In genomic region chr13:68597667-68598066, GRCm38 (mm10) we compare ENCODE assay signal across 9 mouse cellular contexts. TPM values are rescaled to one million over a fixed set of nuclear protein-coding genes. Genes with fewer than 3 reads are reported as not detected.
A peak's percentile ranks its signal among the peaks of the same experiment; 100 is the strongest.
DNase-seq lines count a peak whose midpoint lies in the region; ATAC-seq and TF ChIP-seq lines count a peak whose summit lies in the region.
"Had no signal": no experiment of that assay in that cellular context is flagged by ENCODE, and none has a peak within 500 bp of the region (broad histone marks: within the 10 kb centered on the region; RNA-seq: fewer than 3 reads in every experiment).

No protein-coding gene starts in this region.

- no peak overlapping the region for H3K27ac ChIP-seq in testis, adult 2 months (ENCODE audit: control insufficient read depth, insufficient read depth, low read depth, low read length)
- H3K27ac ChIP-seq in hindbrain, embryonic 14.5 days, result no peak overlapping the region
- no peak overlapping the region for H3K27ac ChIP-seq in liver, embryonic 16.5 days (ENCODE audit: low read length)

- H3K9me3 ChIP-seq in hindbrain, embryonic 14.5 days (ENCODE audit: control insufficient read depth, low read length), result no peaks in the 10 kb centered on the region
- no peaks in the 10 kb centered on the region for H3K9me3 ChIP-seq in liver, embryonic 16.5 days (replicated peaks; ENCODE audit: control insufficient read depth, low read length)

- TF ChIP-seq POLR2A in testis, adult 2 months (IDR thresholded peaks at IDR 0.05; ENCODE audit: control insufficient read depth, low read depth, low read length), result no peak

- peak; percentile 22; the same call in 1 of the 2 replicates for ATAC-seq in hindbrain, embryonic 14.5 days (ENCODE audit: low FRiP score)
- ATAC-seq in liver, embryonic 16.5 days (ENCODE audit: low read depth), result peak; percentile 86
- no peak for ATAC-seq in granulocyte monocyte progenitor cell, adult 5-6 weeks (replicated peaks; ENCODE audit: poor library complexity, severe bottlenecking)
- no peak for ATAC-seq in monocyte, adult 5-6 weeks (replicated peaks; ENCODE audit: insufficient number of reproducible peaks, low FRiP score, low TSS enrichment, poor library complexity, severe bottlenecking)
- no peak for ATAC-seq in activated CD4-positive, CD25-positive, alpha-beta regulatory T cell, adult 4 months
- ATAC-seq: inflammation-experienced regulatory T-cells, adult 6 months had no signal

- peak overlapping the region; percentile 86 for H3K4me3 ChIP-seq in testis, adult 2 months (ENCODE audit: control insufficient read depth, low read depth, low read length)
- H3K4me3 ChIP-seq in hindbrain, embryonic 14.5 days (replicated peaks; ENCODE audit: low read length), result peak overlapping the region; percentile 17; the same call in 1 of the 2 replicates
- no peak overlapping the region for H3K4me3 ChIP-seq in liver, embryonic 16.5 days (ENCODE audit: low read depth, low read length)

- no peaks in the 10 kb centered on the region for H3K27me3 ChIP-seq in testis, adult 2 months (ENCODE audit: control insufficient read depth, insufficient read depth, low read length)
- no peaks in the 10 kb centered on the region for H3K27me3 ChIP-seq in hindbrain, embryonic 14.5 days (ENCODE audit: control insufficient read depth, insufficient read depth, low read length)
- H3K27me3 ChIP-seq in liver, embryonic 16.5 days (ENCODE audit: control insufficient read depth, insufficient read depth, low read depth, low read length), result no peaks in the 10 kb centered on the region

- no peaks in the 10 kb centered on the region for H3K36me3 ChIP-seq in testis, adult 2 months (ENCODE audit: control insufficient read depth, insufficient read depth, low read length)
- H3K36me3 ChIP-seq in hindbrain, embryonic 14.5 days (replicated peaks; ENCODE audit: control insufficient read depth, insufficient read depth), result peaks cover 7% of the 10 kb centered on the region
- H3K36me3 ChIP-seq in liver, embryonic 16.5 days (ENCODE audit: control insufficient read depth, insufficient read depth), result peaks cover 3% of the 10 kb centered on the region

- peaks cover 7% of the 10 kb centered on the region for H3K4me1 ChIP-seq in testis, adult 2 months (ENCODE audit: control insufficient read depth, insufficient read depth, low read length)
- H3K4me1 ChIP-seq in hindbrain, embryonic 14.5 days (replicated peaks; ENCODE audit: control insufficient read depth, insufficient read depth, low read length), result no peaks in the 10 kb centered on the region
- no peaks in the 10 kb centered on the region; the same call in 1 of the 2 replicates for H3K4me1 ChIP-seq in liver, embryonic 16.5 days (ENCODE audit: control insufficient read depth, low read depth, low read length)

- DNase-seq in testis, postnatal 14 days (ENCODE audit: low spot score), result no peak
- DNase-seq in hindbrain, embryonic 14.5 days (ENCODE audit: low spot score), result no peak
- no peak for DNase-seq in thymus, postnatal 4 days

- TF ChIP-seq CTCF in testis, adult 2 months (IDR thresholded peaks at IDR 0.05; ENCODE audit: control insufficient read depth, insufficient read depth, insufficient replicate concordance, low read depth, low read length), result no peak

- peak overlapping the region; percentile 49 for H3K4me2 ChIP-seq in hindbrain, embryonic 14.5 days (replicated peaks)
- H3K4me2 ChIP-seq in liver, embryonic 16.5 days (ENCODE audit: low read depth, low read length), result peak overlapping the region; percentile 32

- peak overlapping the region; percentile 29 for H3K9ac ChIP-seq in hindbrain, embryonic 14.5 days
- no peak overlapping the region for H3K9ac ChIP-seq in liver, embryonic 16.5 days (ENCODE audit: low read depth, low read length)

- WGBS in hindbrain, embryonic 14.5 days, result 19% methylated on average over 13 of the region's 13 CpGs
- WGBS in liver, embryonic 16.5 days (ENCODE audit: insufficient replicate concordance), result 10% methylated on average over 13 of the region's 13 CpGs

RNA-seq across cellular contexts. Expression of gene 1700001L19Rik, which starts 0.4 kb away (rescaled TPM):
- polyA plus RNA-seq in testis, adult 2 months (2012; rRNA removed), result 89.7 and 97.9 TPM in 2 replicates
- 6.0 and 6.9 TPM in 2 replicates for polyA plus RNA-seq in hindbrain, embryonic 14.5 days (2014; fragmentation: Nextera tagmentation; extraction: Ambion mirVana)
- polyA plus RNA-seq in liver, embryonic 16.5 days (2015; fragmentation: Nextera tagmentation; extraction: Ambion mirVana), result not detected in 2 replicates
- not detected in 2 replicates for total RNA-seq in granulocyte monocyte progenitor cell, adult 5-6 weeks (2014; fragmentation: Nextera tagmentation)
- not detected in 2 replicates for total RNA-seq in granulocyte monocyte progenitor cell, adult 5-6 weeks (2017)
- not detected in 3 replicates for total RNA-seq in monocyte, adult 5-6 weeks (2017)
- not detected for polyA plus RNA-seq in activated CD4-positive, CD25-positive, alpha-beta regulatory T cell, adult 4 months (2017; shearing (Covaris generic))
- polyA plus RNA-seq: inflammation-experienced regulatory T-cells, adult 6 months had no signal

RNA-seq across cellular contexts. Expression of gene Fastkd3, which starts 15.6 kb away (rescaled TPM):
- polyA plus RNA-seq in testis, adult 2 months (2012; rRNA removed), result 14.4 and 15.8 TPM in 2 replicates
- 24.0 and 24.6 TPM in 2 replicates for polyA plus RNA-seq in hindbrain, embryonic 14.5 days (2014; fragmentation: Nextera tagmentation; extraction: Ambion mirVana)
- 11.2 and 11.9 TPM in 2 replicates for polyA plus RNA-seq in liver, embryonic 16.5 days (2015; fragmentation: Nextera tagmentation; extraction: Ambion mirVana)
- 40.0 and 49.0 TPM in 2 replicates for total RNA-seq in granulocyte monocyte progenitor cell, adult 5-6 weeks (2014; fragmentation: Nextera tagmentation)
- total RNA-seq in granulocyte monocyte progenitor cell, adult 5-6 weeks (2017), result 12.4 and 21.0 TPM in 2 replicates
- total RNA-seq in monocyte, adult 5-6 weeks (2017), result 4.0 to 13.1 TPM (median 6.8 TPM) in 3 replicates
- polyA plus RNA-seq in activated CD4-positive, CD25-positive, alpha-beta regulatory T cell, adult 4 months (2017; shearing (Covaris generic)), result 10 to 100 TPM; 29.7 to 33.1 TPM

RNA-seq across cellular contexts. Expression of gene Mtrr, which starts 15.7 kb away (rescaled TPM):
- 9.0 TPM in 2 replicates for polyA plus RNA-seq in testis, adult 2 months (2012; rRNA removed)
- polyA plus RNA-seq in hindbrain, embryonic 14.5 days (2014; fragmentation: Nextera tagmentation; extraction: Ambion mirVana), result 12.9 and 14.8 TPM in 2 replicates
- 7.4 and 7.5 TPM in 2 replicates for polyA plus RNA-seq in liver, embryonic 16.5 days (2015; fragmentation: Nextera tagmentation; extraction: Ambion mirVana)
- total RNA-seq in granulocyte monocyte progenitor cell, adult 5-6 weeks (2014; fragmentation: Nextera tagmentation), result 17.2 and 18.4 TPM in 2 replicates
- 9.2 and 20.4 TPM in 2 replicates for total RNA-seq in granulocyte monocyte progenitor cell, adult 5-6 weeks (2017)
- 3.4 to 11.4 TPM (median 4.5 TPM) in 3 replicates for total RNA-seq in monocyte, adult 5-6 weeks (2017)
- 10 to 100 TPM; 15.7 to 19.3 TPM for polyA plus RNA-seq in activated CD4-positive, CD25-positive, alpha-beta regulatory T cell, adult 4 months (2017; shearing (Covaris generic))

Comparison
In these comparisons a context has a peak if more than half of its experiments do, and no peak if none do; other contexts are left out.
1. ATAC-seq: peak in hindbrain, embryonic 14.5 days (single experiment) and liver, embryonic 16.5 days (single experiment); none in granulocyte monocyte progenitor cell, adult 5-6 weeks (single experiment), monocyte, adult 5-6 weeks (single experiment) and activated CD4-positive, CD25-positive, alpha-beta regulatory T cell, adult 4 months (single experiment).
2. RNA of gene 1700001L19Rik, which starts 0.4 kb away (polyA plus RNA-seq): 89.7 to 97.9 TPM in testis, adult 2 months; 6.0 to 6.9 TPM in hindbrain, embryonic 14.5 days, not detected in liver, embryonic 16.5 days and not detected in activated CD4-positive, CD25-positive, alpha-beta regulatory T cell, adult 4 months; every median in the first group is over 10 times any median in the second.